Mouse (Mus musculus) yolk sac, embryonic 10.5 days (tissue): ENCODE measurements around the gene Vsig10.
"Not testable (repeated sequence)": the region's sequence is repeated elsewhere in the genome, so short reads cannot be mapped to it uniquely, and the experiment has no call there.

Source experiments
- DNase-seq: peaks from one replicate; pipeline ENCODE4 v3.0.0-alpha.2; 2017; ENCODE audit warnings: low spot score

Vsig10 gene

GRCm38 (mm10) chr5:117303691-117304579 is 14.9 kb upstream of the Vsig10 start:
- no peak for DNase-seq

GRCm38 (mm10) chr5:117304947-117305346 is 13.9 kb upstream of the Vsig10 start:
- DNase-seq: no peak

- no peak for DNase-seq
Measured at GRCm38 (mm10) chr5:117305754-117306153, 13.1 kb upstream of the Vsig10 start.

GRCm38 (mm10) chr5:117306826-117307225 is 12.1 kb upstream of the Vsig10 start:
- DNase-seq: no peak

- DNase-seq: peak; percentile 36
Measured at GRCm38 (mm10) chr5:117307699-117308098, 11.2 kb upstream of the Vsig10 start.

DNA sequence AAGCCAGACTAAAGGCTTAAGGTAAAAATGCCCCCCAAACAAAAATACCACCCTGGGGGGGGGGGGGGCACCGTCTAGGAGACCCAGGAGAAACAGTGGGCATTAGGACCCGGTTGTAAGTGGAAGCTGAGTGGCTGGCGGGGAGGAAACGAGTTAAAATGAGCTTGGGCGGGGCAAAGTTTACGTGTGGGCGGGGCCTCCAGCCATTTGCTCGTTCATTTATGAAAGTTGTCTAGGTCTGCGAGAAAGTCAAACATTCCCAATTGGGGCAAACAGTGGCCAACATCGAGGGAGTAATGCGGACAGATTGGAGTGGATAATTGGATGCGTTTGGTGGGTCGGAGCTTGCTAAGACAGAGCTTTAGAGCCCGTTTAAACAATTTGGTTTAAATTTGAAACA is 5.5 kb upstream of the Vsig10 start:
- DNase-seq: no peak

- no peak for DNase-seq
Measured at GRCm38 (mm10) chr5:117313909-117314308, 5.0 kb upstream of the Vsig10 start.

DNA sequence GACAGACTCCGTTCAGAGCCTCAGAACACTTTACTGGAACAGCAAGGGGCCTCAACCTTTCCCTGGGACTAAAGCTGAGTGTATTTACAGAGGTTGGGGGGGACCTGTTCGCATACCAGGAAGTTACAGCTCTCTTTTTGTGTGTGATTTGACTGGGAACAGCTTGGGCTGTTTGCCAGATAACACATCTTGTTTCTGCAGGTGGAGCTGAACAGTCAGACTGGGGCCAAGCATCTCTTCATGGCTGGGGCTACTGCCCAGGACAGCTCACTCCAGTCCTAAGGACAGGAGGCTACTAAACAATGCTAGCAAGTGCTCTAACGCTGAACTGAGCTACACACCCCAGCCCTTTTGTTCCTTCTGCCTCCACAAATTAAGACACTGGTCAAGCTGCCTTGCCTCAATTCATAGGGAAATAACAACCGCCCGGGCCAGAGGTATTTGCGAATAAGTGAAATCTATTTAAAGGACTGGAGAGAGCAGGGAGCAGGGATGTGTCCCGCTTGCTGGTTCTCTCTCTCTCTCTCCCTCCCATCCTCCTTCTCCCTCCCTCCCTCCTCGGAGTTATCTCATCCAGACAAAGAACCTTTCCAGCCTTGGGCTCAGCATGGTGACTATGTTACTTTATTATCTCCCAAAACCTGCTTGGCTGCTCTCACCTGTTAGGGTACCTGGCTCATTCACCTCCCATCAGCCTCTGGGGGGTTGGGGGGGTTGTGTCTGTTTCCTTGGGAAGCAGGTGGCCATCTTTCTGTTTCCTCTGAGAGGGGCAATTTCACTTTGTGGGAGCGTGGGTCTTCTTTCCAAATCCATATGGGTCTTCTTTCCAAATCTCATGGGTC is 4.1 kb upstream of the Vsig10 start:
- no peak for DNase-seq

GRCm38 (mm10) chr5:117323751-117324150 is 4.9 kb downstream of the Vsig10 start:
- no peak for DNase-seq

DNA sequence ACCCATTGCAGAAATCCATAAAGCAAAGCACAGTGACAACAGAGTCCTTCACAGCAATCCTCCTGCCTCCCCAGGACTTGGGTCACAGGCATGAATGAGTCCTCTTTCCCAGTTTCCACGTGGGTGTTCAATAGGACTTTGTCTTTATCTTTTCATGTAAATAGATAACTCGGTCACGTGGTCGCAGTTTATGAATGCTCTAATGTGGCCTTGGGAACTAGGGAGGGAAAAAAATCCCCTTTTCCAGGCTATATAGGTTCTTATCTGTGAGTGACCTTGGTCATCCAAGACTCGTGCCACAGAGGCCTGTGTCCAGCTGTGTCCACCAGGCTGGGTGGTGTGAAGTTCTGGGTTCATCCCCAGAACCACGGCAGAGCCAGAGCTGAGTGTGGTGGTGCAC is 7.5 kb downstream of the Vsig10 start:
- DNase-seq: no peak

DNA sequence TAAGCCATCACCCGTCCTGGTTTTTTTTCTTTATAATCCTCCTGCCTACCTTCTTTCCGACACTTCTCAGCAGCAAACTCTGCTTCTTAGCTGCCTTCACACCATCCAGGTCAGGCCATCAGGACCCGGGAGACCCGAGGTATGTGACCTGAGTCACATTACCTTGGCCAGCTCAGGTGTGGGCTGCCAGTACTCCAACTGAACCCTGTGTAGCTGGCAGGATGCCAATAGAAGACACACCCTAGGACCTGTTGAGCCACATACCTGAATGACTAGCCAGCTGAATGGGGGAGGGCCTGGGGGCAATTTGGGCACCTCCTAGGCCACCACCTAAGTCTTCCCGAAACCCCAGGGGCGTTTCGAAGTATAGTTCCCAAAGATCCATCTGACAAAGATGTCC is 11.6 kb downstream of the Vsig10 start:
- no peak for DNase-seq

- DNase-seq: no peak
Measured at GRCm38 (mm10) chr5:117337999-117338398, 19.1 kb downstream of the Vsig10 start.

DNA sequence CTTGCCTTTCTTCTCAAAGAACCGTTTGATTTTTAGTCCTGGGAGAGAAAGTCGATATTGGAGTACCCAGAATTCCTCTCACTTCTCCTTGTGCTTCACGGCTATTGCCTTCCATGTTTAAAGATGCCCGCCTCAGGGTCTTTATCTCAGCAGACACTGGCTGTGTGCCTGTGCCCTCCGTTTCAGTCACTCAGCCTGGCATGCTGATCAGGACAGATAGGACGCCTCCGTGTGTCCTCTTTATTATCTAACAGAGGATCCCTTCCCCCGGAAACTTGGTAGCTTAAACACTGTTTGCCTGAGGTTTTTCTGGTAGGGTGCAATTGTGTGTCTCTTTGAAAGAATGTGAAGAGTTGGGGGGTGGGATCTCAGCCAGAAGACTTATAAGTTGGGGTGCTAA is 19.6 kb downstream of the Vsig10 start:
- DNase-seq: no peak

GRCm38 (mm10) chr5:117340081-117340480 is 21.2 kb downstream of the Vsig10 start:
- no peak for DNase-seq

DNA sequence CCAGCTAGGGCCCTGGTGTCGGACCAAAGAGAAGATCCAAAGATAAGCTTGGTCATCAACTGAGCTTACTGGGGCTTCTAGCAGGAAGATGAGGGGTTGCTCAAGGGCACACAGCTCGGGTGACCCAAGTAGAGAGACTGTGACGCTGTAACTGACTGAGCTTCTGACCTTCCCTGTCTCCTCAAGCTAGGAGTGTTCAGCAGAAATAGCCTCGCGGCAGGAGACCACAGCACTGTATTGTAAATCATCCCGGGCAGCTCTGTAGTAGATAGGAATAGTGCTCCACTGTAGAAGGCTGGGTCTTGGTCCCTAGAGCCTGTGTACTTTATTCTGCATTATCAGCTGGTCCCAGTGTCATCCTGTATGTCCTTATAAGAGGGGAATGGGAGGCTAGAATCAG is 23.0 kb downstream of the Vsig10 start:
- DNase-seq: no peak

DNA sequence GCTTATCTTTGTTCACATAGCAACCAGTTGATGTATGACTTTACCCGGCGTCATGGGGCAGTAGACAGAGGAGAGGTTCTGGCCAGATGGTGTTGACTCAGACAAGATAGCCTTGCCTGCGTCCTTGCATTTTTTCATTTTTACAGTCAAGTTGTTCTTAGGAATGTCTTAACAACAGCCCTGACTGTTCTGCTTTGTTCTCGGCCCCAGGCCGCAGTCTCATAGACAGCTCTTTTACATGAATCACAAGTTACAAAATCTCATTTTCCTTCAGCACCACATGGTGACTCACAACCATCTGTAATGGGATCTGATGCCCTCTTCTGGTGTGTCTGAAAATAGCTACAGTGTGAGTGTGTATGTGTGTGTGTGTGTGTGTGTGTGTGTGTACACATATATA is 25.6 kb downstream of the Vsig10 start:
- DNase-seq: not testable (repeated sequence)

- DNase-seq: no peak
Measured at GRCm38 (mm10) chr5:117345432-117345976, 26.6 kb downstream of the Vsig10 start.

- no peak for DNase-seq
Measured at GRCm38 (mm10) chr5:117346281-117346680, 27.4 kb downstream of the Vsig10 start.

DNA sequence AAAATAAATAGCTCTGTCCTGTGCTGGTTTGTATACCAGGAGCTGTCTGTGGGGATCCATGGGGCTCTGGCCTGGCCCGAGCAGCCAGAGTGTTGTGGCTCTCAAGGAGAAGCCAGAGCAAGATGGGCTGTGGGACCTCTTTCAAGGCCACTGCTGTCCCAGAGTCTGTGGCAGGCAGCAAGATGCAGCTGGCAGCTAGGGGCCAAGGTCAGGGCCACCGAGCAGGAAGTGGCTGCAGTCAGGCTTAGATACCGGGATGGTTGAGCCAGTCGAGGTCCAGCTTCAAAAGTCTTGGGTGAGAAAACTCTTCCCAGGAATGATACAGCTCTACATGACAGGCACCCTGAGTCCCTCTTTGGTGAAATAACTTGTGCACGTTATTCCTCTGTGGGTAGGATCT is 28.1 kb downstream of the Vsig10 start:
- no peak for DNase-seq

GRCm38 (mm10) chr5:117347838-117348237 is 29.0 kb downstream of the Vsig10 start:
- no peak for DNase-seq

- DNase-seq: peak; percentile 82
Measured at GRCm38 (mm10) chr5:117348279-117348678, 29.4 kb downstream of the Vsig10 start.

GRCm38 (mm10) chr5:117354121-117354520 is 35.2 kb downstream of the Vsig10 start:
- no peak for DNase-seq
